Mouse (Mus musculus): Measurements from ENCODE around the gene Rgs3. TPM values are rescaled to one million over a fixed set of nuclear protein-coding genes. Genes with fewer than 3 reads are reported as not detected.
A peak's percentile ranks its signal among the peaks of the same experiment; 100 is the strongest.

Rgs3 gene
- 6.6 and 6.7 TPM in 2 replicates for polyA plus RNA-seq (2015; fragmentation: Nextera tagmentation; extraction: Ambion mirVana)

- ATAC-seq, result no peak
- TF ChIP-seq CTCF (IDR thresholded peaks at IDR 0.05; ENCODE audit: low read depth), result no peak
- no peak for TF ChIP-seq EP300 (IDR thresholded peaks at IDR 0.05; ENCODE audit: low read depth)
- no peak within 1 kb of the TSS for H3K4me2 ChIP-seq (ENCODE audit: low read depth, low read length)
- no peak for DNase-seq
- WGBS (ENCODE audit: insufficient replicate concordance), result 29% methylated on average over 6 of the region's 6 CpGs
- H3K27ac ChIP-seq (ENCODE audit: low read depth), result no peak within 1 kb of the TSS
- no peak within 1 kb of the TSS for H3K9ac ChIP-seq (replicated peaks)
- H3K9me3 ChIP-seq (ENCODE audit: low read length), result no peaks in the 10 kb centered on the region
- no peaks in the 10 kb centered on the region for H3K27me3 ChIP-seq (ENCODE audit: insufficient read depth, low read length)
- no peak within 1 kb of the TSS for H3K4me3 ChIP-seq (ENCODE audit: low read depth, low read length)
- H3K36me3 ChIP-seq (replicated peaks; ENCODE audit: insufficient read depth, low read length), result no peaks in the 10 kb centered on the region
- no peaks in the 10 kb centered on the region for H3K4me1 ChIP-seq (ENCODE audit: insufficient read depth)
Observed at GRCm38 (mm10) chr4:62559797-62560329, at the start of gene Rgs3. Rgs3 (plus strand) TSS chr4:62559847.

- no peak overlapping the region for H3K4me2 ChIP-seq (ENCODE audit: low read depth, low read length)
- DNase-seq, result peak; percentile 40
- H3K4me1 ChIP-seq (ENCODE audit: insufficient read depth), result no peaks in the 10 kb centered on the region
- TF ChIP-seq EP300 (IDR thresholded peaks at IDR 0.05; ENCODE audit: low read depth) (no peak), CTCF (IDR thresholded peaks at IDR 0.05; ENCODE audit: low read depth) (no peak)
- no peak overlapping the region for H3K27ac ChIP-seq (ENCODE audit: low read depth)
- peaks cover 74% of the 10 kb centered on the region for H3K36me3 ChIP-seq (replicated peaks; ENCODE audit: insufficient read depth, low read length)
- H3K9me3 ChIP-seq (ENCODE audit: low read length), result no peaks in the 10 kb centered on the region
- H3K27me3 ChIP-seq (ENCODE audit: insufficient read depth, low read length), result no peaks in the 10 kb centered on the region
- WGBS (ENCODE audit: insufficient replicate concordance), result 86% methylated on average over 11 of the region's 11 CpGs
- no peak for ATAC-seq
- no peak overlapping the region for H3K9ac ChIP-seq (replicated peaks)
- H3K4me3 ChIP-seq (ENCODE audit: low read depth, low read length), result no peak overlapping the region
Observed at GRCm38 (mm10) chr4:62509946-62510345, 49.7 kb upstream of the Rgs3 start.

- Histone ChIP-seq H3K4me3 (ENCODE audit: low read depth, low read length) (peak overlapping the region; percentile 34), H3K27ac (ENCODE audit: low read depth) (peak overlapping the region; percentile 4; the same call in 1 of the 2 replicates), H3K4me2 (ENCODE audit: low read depth, low read length) (peak overlapping the region; percentile 84), H3K9ac (replicated peaks) (peak overlapping the region; percentile 30), H3K9me3 (ENCODE audit: low read length) (no peaks in the 10 kb centered on the region), H3K27me3 (ENCODE audit: insufficient read depth, low read length) (no peaks in the 10 kb centered on the region), H3K36me3 (replicated peaks; ENCODE audit: insufficient read depth, low read length) (peaks cover 52% of the 10 kb centered on the region), H3K4me1 (ENCODE audit: insufficient read depth) (peaks cover 26% of the 10 kb centered on the region)
- WGBS (ENCODE audit: insufficient replicate concordance), result 64% methylated on average over 11 of the region's 11 CpGs
- peak; percentile 29 for DNase-seq
- TF ChIP-seq EP300 (IDR thresholded peaks at IDR 0.05; ENCODE audit: low read depth) (no peak), CTCF (IDR thresholded peaks at IDR 0.05; ENCODE audit: low read depth) (peak; percentile 23)
- ATAC-seq, result no peak
Observed at GRCm38 (mm10) chr4:62513998-62514506, 45.6 kb upstream of the Rgs3 start.

- Histone ChIP-seq H3K4me3 (ENCODE audit: low read depth, low read length) (peak overlapping the region; percentile 70), H3K4me1 (ENCODE audit: insufficient read depth) (peaks cover 26% of the 10 kb centered on the region)
- 85% methylated on average over 7 of the region's 7 CpGs for WGBS (ENCODE audit: insufficient replicate concordance)
Observed at GRCm38 (mm10) chr4:62514995-62515394, 44.7 kb upstream of the Rgs3 start.

GRCm38 (mm10) chr4:62515490-62515889 is 44.2 kb upstream of the Rgs3 start:
- H3K27me3 ChIP-seq (ENCODE audit: insufficient read depth, low read length), result no peaks in the 10 kb centered on the region
- WGBS (ENCODE audit: insufficient replicate concordance), result 35% methylated on average over 3 of the region's 3 CpGs
- peaks cover 28% of the 10 kb centered on the region for H3K4me1 ChIP-seq (ENCODE audit: insufficient read depth)
- ATAC-seq (no peak), DNase-seq (peak; percentile 27)
- H3K9me3 ChIP-seq (ENCODE audit: low read length), result no peaks in the 10 kb centered on the region
- H3K36me3 ChIP-seq (replicated peaks; ENCODE audit: insufficient read depth, low read length), result peaks cover 37% of the 10 kb centered on the region
- H3K9ac ChIP-seq (replicated peaks), result peak overlapping the region; percentile 85
- H3K4me2 ChIP-seq (ENCODE audit: low read depth, low read length), result peak overlapping the region; percentile 84
- peak overlapping the region; percentile 93 for H3K27ac ChIP-seq (ENCODE audit: low read depth)
- peak overlapping the region; percentile 70 for H3K4me3 ChIP-seq (ENCODE audit: low read depth, low read length)
- 0 out of 2 replicates have a peak, but pooled peaks have one; percentile 9 for TF ChIP-seq EP300 (IDR thresholded peaks at IDR 0.05; ENCODE audit: low read depth)
- TF ChIP-seq CTCF (IDR thresholded peaks at IDR 0.05; ENCODE audit: low read depth), result no peak

More at GRCm38 (mm10) chr4:62514995-62515394, 44.7 kb upstream of the Rgs3 start:
- Histone ChIP-seq H3K9me3 (ENCODE audit: low read length) (no peaks in the 10 kb centered on the region), H3K36me3 (replicated peaks; ENCODE audit: insufficient read depth, low read length) (peaks cover 42% of the 10 kb centered on the region), H3K27me3 (ENCODE audit: insufficient read depth, low read length) (no peaks in the 10 kb centered on the region), H3K9ac (replicated peaks) (peak overlapping the region; percentile 85), H3K4me2 (ENCODE audit: low read depth, low read length) (peak overlapping the region; percentile 84), H3K27ac (ENCODE audit: low read depth) (peak overlapping the region; percentile 93)
- TF ChIP-seq EP300 (IDR thresholded peaks at IDR 0.05; ENCODE audit: low read depth) (no peak), CTCF (IDR thresholded peaks at IDR 0.05; ENCODE audit: low read depth) (no peak)
- no peak for ATAC-seq
- DNase-seq, result no peak

DNA sequence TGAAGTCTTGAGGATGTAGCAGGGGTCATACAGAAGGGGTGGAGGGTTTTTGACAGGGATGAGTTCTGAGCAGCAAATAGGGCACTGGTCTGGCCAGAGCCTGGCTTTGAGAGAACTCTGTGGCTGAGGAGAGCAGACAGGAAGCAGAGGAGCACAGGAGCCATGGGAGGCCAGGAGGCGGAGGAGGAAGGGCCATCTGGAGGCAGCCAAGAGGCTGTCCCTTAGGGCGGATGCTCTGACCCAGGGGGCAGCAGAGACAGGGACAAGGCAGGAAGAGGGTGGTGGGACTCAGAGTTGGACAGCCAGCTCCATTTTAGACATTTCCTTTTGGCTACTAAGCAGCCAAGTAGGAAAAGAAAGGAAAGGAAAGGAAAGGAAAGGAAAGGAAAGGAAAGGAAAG is 43.6 kb upstream of the Rgs3 start:
- Histone ChIP-seq H3K9ac (replicated peaks) (peak overlapping the region; percentile 85), H3K27me3 (ENCODE audit: insufficient read depth, low read length) (no peaks in the 10 kb centered on the region), H3K36me3 (replicated peaks; ENCODE audit: insufficient read depth, low read length) (peaks cover 31% of the 10 kb centered on the region), H3K4me1 (ENCODE audit: insufficient read depth) (peaks cover 30% of the 10 kb centered on the region), H3K4me3 (ENCODE audit: low read depth, low read length) (peak overlapping the region; percentile 70), H3K9me3 (ENCODE audit: low read length) (no peaks in the 10 kb centered on the region), H3K27ac (ENCODE audit: low read depth) (peak overlapping the region; percentile 93), H3K4me2 (ENCODE audit: low read depth, low read length) (peak overlapping the region; percentile 84)
- WGBS (ENCODE audit: insufficient replicate concordance), result 31% methylated on average over 2 of the region's 2 CpGs
- ATAC-seq, result peak; percentile 31
- DNase-seq, result peak; percentile 58
- peak; percentile 51 for TF ChIP-seq CTCF (IDR thresholded peaks at IDR 0.05; ENCODE audit: low read depth)
- TF ChIP-seq EP300 (IDR thresholded peaks at IDR 0.05; ENCODE audit: low read depth), result no peak

Data from liver, postnatal 0 days (tissue).